ENCODE assay signal across 3 mouse cellular contexts in the genomic region with DNA sequence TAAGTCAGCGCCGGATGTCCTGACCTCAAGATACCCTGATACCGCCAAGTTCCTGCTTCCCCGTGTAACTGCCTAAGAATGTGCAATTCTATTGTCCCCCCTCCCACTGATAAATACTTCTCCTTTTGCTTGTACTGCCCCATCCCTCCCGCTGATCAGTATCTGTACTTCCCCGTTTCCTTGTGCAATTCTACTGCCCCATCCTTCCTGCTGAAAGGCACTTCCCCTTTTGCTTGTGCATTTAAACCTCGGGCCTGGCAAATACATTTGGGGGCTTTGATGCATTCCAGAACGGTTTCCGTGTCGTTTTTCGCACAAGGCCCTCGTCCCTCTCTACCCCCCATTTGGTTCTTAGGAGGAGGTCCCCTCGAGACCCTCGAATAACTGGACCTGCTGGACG. TPM values are rescaled to one million over a fixed set of nuclear protein-coding genes. Genes with fewer than 3 reads are reported as not detected.
DNase-seq lines count a peak whose midpoint lies in the region; TF ChIP-seq lines count a peak whose summit lies in the region.
"Not testable (repeated sequence)": the region's sequence is repeated elsewhere in the genome, so short reads cannot be mapped to it uniquely, and the experiment has no call there.

No protein-coding gene starts in this region.

- DNase-seq in MEL (ENCODE audit: low read depth, low spot score) (peak; percentile 74), MEL-GATA-1-ER (ENCODE audit: extremely low read depth, low read depth) (peak; percentile 68)
- peak; percentile 66 for DNase-seq in heart, adult 11 months

- H3K36me3 ChIP-seq in MEL (ENCODE audit: control insufficient read depth in 1 of 2, insufficient read depth in 2 of 2, low read length in 2 of 2): not testable (repeated sequence)

- not testable (repeated sequence) for TF ChIP-seq POLR2A in MEL (IDR thresholded peaks at IDR 0.05; ENCODE audit: control insufficient read depth in 1 of 2, insufficient read depth in 1 of 2, low read depth in 1 of 2, low read length in 2 of 2, poor library complexity in 1 of 2)

- H3K27me3 ChIP-seq in MEL (ENCODE audit: control insufficient read depth in 1 of 2, insufficient read depth in 2 of 2, low read length in 2 of 2): not testable (repeated sequence)

- TF ChIP-seq RAD21 in MEL (IDR thresholded peaks at IDR 0.05; ENCODE audit: low read depth, low read length): not testable (repeated sequence)

- TF ChIP-seq CTCF in MEL (IDR thresholded peaks at IDR 0.05 in 2 of 3, conservative IDR thresholded peaks at IDR 0.05 in 1 of 3; ENCODE audit: control insufficient read depth in 1 of 3, insufficient read depth in 1 of 3, low read depth in 2 of 3, low read length in 3 of 3, poor library complexity in 1 of 3, severe bottlenecking in 1 of 3): not testable (repeated sequence)

- peak; percentile 36 to 41; a peak in 3 of 4 replicates for TF ChIP-seq EP300 in MEL (IDR thresholded peaks at IDR 0.05; ENCODE audit: low read depth in 1 of 2, low read length in 2 of 2)

- not testable (repeated sequence) for H3K4me3 ChIP-seq in MEL (ENCODE audit: control insufficient read depth in 1 of 2, insufficient read depth in 1 of 2, low read depth in 2 of 2, low read length in 2 of 2)

- H3K9me3 ChIP-seq in MEL (replicated peaks; ENCODE audit: insufficient read depth, low read length): not testable (repeated sequence)

- not testable (repeated sequence) for H3K9ac ChIP-seq in MEL (ENCODE audit: control insufficient read depth, low read depth, low read length, poor library complexity, severe bottlenecking)

- not testable (repeated sequence) for H3K79me2 ChIP-seq in MEL (ENCODE audit: control insufficient read depth, insufficient read depth, low read length, poor library complexity)

- not testable (repeated sequence) for H3K27ac ChIP-seq in MEL (ENCODE audit: control insufficient read depth, low read depth, low read length)

- H3K4me1 ChIP-seq in MEL (ENCODE audit: control insufficient read depth in 1 of 2, insufficient read depth in 2 of 2, low read length in 2 of 2): not testable (repeated sequence)

TF ChIP-seq in MEL, 35 proteins besides CTCF, POLR2A, EP300 and RAD21:
- TF ChIP-seq GATA1 (IDR thresholded peaks at IDR 0.05; ENCODE audit: low read depth, low read length): peak; percentile 42

RNA-seq across cellular contexts. Expression of a gene that starts 13.5 kb away (rescaled TPM):
- total RNA-seq in MEL (2012; rRNA removed): 114 and 143 TPM in 2 replicates
- 100 to 1,000 TPM; 190 to 461 TPM for polyA plus RNA-seq in MEL (2012; ENCODE audit: insufficient read depth in 1 of 2, insufficient read length in 2 of 2, low read depth in 1 of 2, low replicate concordance in 2 of 2, missing spikeins in 1 of 2)

RNA-seq across cellular contexts. Expression of a gene that starts 24.1 kb away (rescaled TPM):
- not detected in 2 replicates for total RNA-seq in MEL (2012; rRNA removed)
- under 1 TPM in 1 of 2 experiments, not detected in 1; 0.14 TPM for polyA plus RNA-seq in MEL (2012; ENCODE audit: insufficient read depth in 1 of 2, insufficient read length in 2 of 2, low read depth in 1 of 2, low replicate concordance in 2 of 2, missing spikeins in 1 of 2)
